ENCODE assay signal across 9 mouse cellular contexts in genomic region chr10:127268401-127268800, GRCm38 (mm10). TPM values are rescaled to one million over a fixed set of nuclear protein-coding genes. Genes with fewer than 3 reads are reported as not detected.
A peak's percentile ranks its signal among the peaks of the same experiment; 100 is the strongest.
DNase-seq lines count a peak whose midpoint lies in the region; ATAC-seq and TF ChIP-seq lines count a peak whose summit lies in the region.
"Had no signal": no experiment of that assay in that cellular context is flagged by ENCODE, and none has a peak within 500 bp of the region (broad histone marks: within the 10 kb centered on the region; RNA-seq: fewer than 3 reads in every experiment).

No protein-coding gene starts in this region.

- TF ChIP-seq CTCF in layer of hippocampus, adult 2 months (conservative IDR thresholded peaks at IDR 0.05) = no peak
- no peak for TF ChIP-seq CTCF in MEL (IDR thresholded peaks at IDR 0.05 in 2 of 3, conservative IDR thresholded peaks at IDR 0.05 in 1 of 3; ENCODE audit: control insufficient read depth in 1 of 3, insufficient read depth in 1 of 3, low read depth in 2 of 3, low read length in 3 of 3, poor library complexity in 1 of 3, severe bottlenecking in 1 of 3)
- TF ChIP-seq CTCF in liver, embryonic 14.5 days (IDR thresholded peaks at IDR 0.05; ENCODE audit: low read depth) = no peak

- peaks cover 5 to 10% of the 10 kb centered on the region in 2 experiments; a peak in 3 of 4 replicates for H3K36me3 ChIP-seq in MEL (ENCODE audit: control insufficient read depth in 1 of 2, insufficient read depth in 2 of 2, low read length in 2 of 2)
- peaks cover 15% of the 10 kb centered on the region; the same call in 1 of the 2 replicates for H3K36me3 ChIP-seq in heart, embryonic 15.5 days
- peaks cover 8% of the 10 kb centered on the region; the same call in 1 of the 2 replicates for H3K36me3 ChIP-seq in liver, embryonic 14.5 days (replicated peaks; ENCODE audit: control insufficient read depth, insufficient read depth, low read depth)

- H3K79me2 ChIP-seq in MEL (ENCODE audit: control insufficient read depth, insufficient read depth, low read length, poor library complexity) = peaks cover 31% of the 10 kb centered on the region

- WGBS in heart, embryonic 15.5 days = 43% methylated on average over 5 of the region's 5 CpGs
- WGBS in liver, embryonic 14.5 days (ENCODE audit: insufficient replicate concordance) = 62% methylated on average over 5 of the region's 5 CpGs

- peaks cover 0 to 6% of the 10 kb centered on the region in 2 experiments; a peak in 3 of 4 replicates for H3K4me1 ChIP-seq in MEL (ENCODE audit: control insufficient read depth in 1 of 2, insufficient read depth in 2 of 2, low read length in 2 of 2)
- H3K4me1 ChIP-seq in heart, embryonic 15.5 days (replicated peaks) = peaks cover 20% of the 10 kb centered on the region
- H3K4me1 ChIP-seq in liver, embryonic 14.5 days (replicated peaks; ENCODE audit: control insufficient read depth in 2 of 2, insufficient read depth in 2 of 2, low read length in 1 of 2) = peaks cover 4 to 13% of the 10 kb centered on the region in 2 experiments

- H3K4me2 ChIP-seq in heart, embryonic 15.5 days = no peak overlapping the region
- H3K4me2 ChIP-seq in liver, embryonic 14.5 days (ENCODE audit: low read depth) = no peak overlapping the region

- TF ChIP-seq EP300 in MEL (IDR thresholded peaks at IDR 0.05; ENCODE audit: low read depth in 1 of 2, low read length in 2 of 2) = no peak
- no peak for TF ChIP-seq EP300 in liver, embryonic 14.5 days (IDR thresholded peaks at IDR 0.05; ENCODE audit: low read depth)

- no peak for DNase-seq in layer of hippocampus, adult 2 months (ENCODE audit: low spot score in 2 of 2)
- no peak for DNase-seq in layer of hippocampus, adult 8-10 months (ENCODE audit: low spot score in 2 of 2)
- peak; percentile 27 for DNase-seq in MEL (ENCODE audit: low read depth, low spot score)
- DNase-seq in liver, embryonic 14.5 days (ENCODE audit: low read depth in 3 of 3, low spot score in 3 of 3) = no peak
- no peak for DNase-seq in retina, postnatal 1 day
- no peak for DNase-seq in gastrocnemius, postnatal 4 days (ENCODE audit: low spot score in 2 of 2)
- DNase-seq: kidney, adult 8-10 months had no signal

- ATAC-seq in heart, embryonic 15.5 days (replicated peaks; ENCODE audit: insufficient number of reproducible peaks, insufficient read depth, low FRiP score, low read depth) = no peak
- ATAC-seq in liver, embryonic 14.5 days (ENCODE audit: insufficient read depth) = no peak

- H3K9ac ChIP-seq in MEL (ENCODE audit: control insufficient read depth, low read depth, low read length, poor library complexity, severe bottlenecking) = no peak overlapping the region
- no peak overlapping the region for H3K9ac ChIP-seq in heart, embryonic 15.5 days
- H3K9ac ChIP-seq in liver, embryonic 14.5 days (replicated peaks) = no peak overlapping the region

- H3K27ac ChIP-seq in layer of hippocampus, adult 2 months = peak overlapping the region; percentile 49
- no peak overlapping the region for H3K27ac ChIP-seq in MEL (ENCODE audit: control insufficient read depth, low read depth, low read length)
- H3K27ac ChIP-seq in heart, embryonic 15.5 days = peak overlapping the region; percentile 7
- H3K27ac ChIP-seq in liver, embryonic 14.5 days = peak overlapping the region; percentile 17; the same call in 1 of the 2 replicates
- H3K27ac ChIP-seq: macrophage had no signal

- no peak for TF ChIP-seq RAD21 in MEL (IDR thresholded peaks at IDR 0.05; ENCODE audit: low read depth, low read length)

- no peak overlapping the region; the same call in 1 of the 2 replicates for H3K4me3 ChIP-seq in layer of hippocampus, adult 2 months
- H3K4me3 ChIP-seq in MEL (ENCODE audit: control insufficient read depth in 1 of 2, insufficient read depth in 1 of 2, low read depth in 2 of 2, low read length in 2 of 2) = no peak overlapping the region
- no peak overlapping the region for H3K4me3 ChIP-seq in heart, embryonic 15.5 days
- H3K4me3 ChIP-seq in liver, embryonic 14.5 days (ENCODE audit: insufficient read depth in 1 of 2, low read depth in 2 of 2, low read length in 2 of 2) = no peak overlapping the region

- H3K9me3 ChIP-seq in MEL (replicated peaks; ENCODE audit: insufficient read depth, low read length) = no peaks in the 10 kb centered on the region
- H3K9me3 ChIP-seq in heart, embryonic 15.5 days (replicated peaks) = no peaks in the 10 kb centered on the region
- no peaks in the 10 kb centered on the region for H3K9me3 ChIP-seq in liver, embryonic 14.5 days (ENCODE audit: control insufficient read depth, low read length)

- H3K27me3 ChIP-seq in MEL (ENCODE audit: control insufficient read depth in 1 of 2, insufficient read depth in 2 of 2, low read length in 2 of 2) = no peaks in the 10 kb centered on the region
- H3K27me3 ChIP-seq in heart, embryonic 15.5 days = peaks cover 17% of the 10 kb centered on the region
- H3K27me3 ChIP-seq in liver, embryonic 14.5 days (ENCODE audit: control insufficient read depth, insufficient read depth, low read length) = peaks cover under 1% of the 10 kb centered on the region

- TF ChIP-seq POLR2A in MEL (IDR thresholded peaks at IDR 0.05; ENCODE audit: control insufficient read depth in 1 of 2, insufficient read depth in 1 of 2, low read depth in 1 of 2, low read length in 2 of 2, poor library complexity in 1 of 2) = no peak

TF ChIP-seq in MEL, 35 proteins besides CTCF, POLR2A, EP300 and RAD21:
- TF ChIP-seq USF2 (IDR thresholded peaks at IDR 0.05; ENCODE audit: borderline replicate concordance in 1 of 2, insufficient read depth in 1 of 2, low read depth in 1 of 2, low read length in 2 of 2) (no peak), TAL1 (IDR thresholded peaks at IDR 0.05; ENCODE audit: low read length) (no peak), NRF1 (IDR thresholded peaks at IDR 0.05; ENCODE audit: insufficient read depth, low read depth, low read length, poor library complexity, severe bottlenecking) (no peak), BHLHE40 (IDR thresholded peaks at IDR 0.05; ENCODE audit: borderline replicate concordance, low read depth, low read length) (no peak)

RNA-seq across cellular contexts. Expression of gene Dctn2, which starts 2.2 kb away (rescaled TPM):
- 100 to 1,000 TPM; 259 to 272 TPM for total RNA-seq in layer of hippocampus, adult 2 months (2021)
- total RNA-seq in layer of hippocampus, adult 8-10 months (2022) = 100 to 1,000 TPM; 260 to 271 (median 262) TPM
- total RNA-seq in MEL (2012; rRNA removed) = 223 and 240 TPM in 2 replicates
- 100 to 1,000 TPM in 1 of 2 experiments, not detected in 1; 297 TPM for polyA plus RNA-seq in MEL (2012; ENCODE audit: insufficient read depth in 1 of 2, insufficient read length in 2 of 2, low read depth in 1 of 2, low replicate concordance in 2 of 2, missing spikeins in 1 of 2)
- 127 and 152 TPM in 2 replicates for polyA plus RNA-seq in heart, embryonic 15.5 days (2015; fragmentation: Nextera tagmentation; extraction: Ambion mirVana)
- polyA plus RNA-seq in liver, embryonic 14.5 days (2012; rRNA removed) = 53.8 and 58.7 TPM in 2 replicates
- 59.2 and 64.7 TPM in 2 replicates for polyA plus RNA-seq in liver, embryonic 14.5 days (2014; fragmentation: Nextera tagmentation; extraction: Ambion mirVana)
- 100 to 1,000 TPM; 145 to 146 TPM for total RNA-seq in gastrocnemius, postnatal 4 days (2021)

RNA-seq across cellular contexts. Expression of gene Kif5a, which starts 5.3 kb away (rescaled TPM):
- total RNA-seq in layer of hippocampus, adult 2 months (2021) = 100 to 1,000 TPM; 715 to 773 TPM
- 100 to 1,000 TPM; 807 to 850 (median 831) TPM for total RNA-seq in layer of hippocampus, adult 8-10 months (2022)
- 0.42 and 0.52 TPM in 2 replicates for total RNA-seq in MEL (2012; rRNA removed)
- polyA plus RNA-seq in MEL (2012; ENCODE audit: insufficient read depth in 1 of 2, insufficient read length in 2 of 2, low read depth in 1 of 2, low replicate concordance in 2 of 2, missing spikeins in 1 of 2) = 1 to 10 TPM in 1 of 2 experiments, not detected in 1; 1.3 TPM
- polyA plus RNA-seq in heart, embryonic 15.5 days (2015; fragmentation: Nextera tagmentation; extraction: Ambion mirVana) = 0.35 and 2.3 TPM in 2 replicates
- polyA plus RNA-seq in liver, embryonic 14.5 days (2012; rRNA removed) = 0.11 and 0.19 TPM in 2 replicates
- 0.01 and 0.03 TPM in 2 replicates for polyA plus RNA-seq in liver, embryonic 14.5 days (2014; fragmentation: Nextera tagmentation; extraction: Ambion mirVana)
- total RNA-seq in gastrocnemius, postnatal 4 days (2021) = 1 to 10 TPM; 1.2 to 1.4 TPM

RNA-seq across cellular contexts. Expression of gene Mbd6, which starts 20.4 kb away (rescaled TPM):
- total RNA-seq in layer of hippocampus, adult 2 months (2021) = 10 to 100 TPM; 54.3 to 60.6 TPM
- 10 to 100 TPM; 56.3 to 61.6 (median 56.8) TPM for total RNA-seq in layer of hippocampus, adult 8-10 months (2022)
- total RNA-seq in MEL (2012; rRNA removed) = 4.2 and 5.0 TPM in 2 replicates
- 10 to 100 TPM in 1 of 2 experiments, not detected in 1; 44.8 TPM for polyA plus RNA-seq in MEL (2012; ENCODE audit: insufficient read depth in 1 of 2, insufficient read length in 2 of 2, low read depth in 1 of 2, low replicate concordance in 2 of 2, missing spikeins in 1 of 2)
- polyA plus RNA-seq in heart, embryonic 15.5 days (2015; fragmentation: Nextera tagmentation; extraction: Ambion mirVana) = 10.6 and 15.7 TPM in 2 replicates
- polyA plus RNA-seq in liver, embryonic 14.5 days (2012; rRNA removed) = 9.7 and 11.0 TPM in 2 replicates
- 5.6 and 6.2 TPM in 2 replicates for polyA plus RNA-seq in liver, embryonic 14.5 days (2014; fragmentation: Nextera tagmentation; extraction: Ambion mirVana)
- 10 to 100 TPM; 34.2 to 41.9 TPM for total RNA-seq in gastrocnemius, postnatal 4 days (2021)

RNA-seq across cellular contexts. Expression of gene Mars, which starts 43.2 kb away (rescaled TPM):
- 10 to 100 TPM; 55.6 to 60.0 TPM for total RNA-seq in layer of hippocampus, adult 2 months (2021)
- total RNA-seq in layer of hippocampus, adult 8-10 months (2022) = 10 to 100 TPM; 56.7 to 65.8 (median 63.9) TPM
- total RNA-seq in MEL (2012; rRNA removed) = 147 and 162 TPM in 2 replicates
- 100 to 1,000 TPM in 1 of 2 experiments, not detected in 1; 195 TPM for polyA plus RNA-seq in MEL (2012; ENCODE audit: insufficient read depth in 1 of 2, insufficient read length in 2 of 2, low read depth in 1 of 2, low replicate concordance in 2 of 2, missing spikeins in 1 of 2)
- polyA plus RNA-seq in heart, embryonic 15.5 days (2015; fragmentation: Nextera tagmentation; extraction: Ambion mirVana) = 75.4 and 78.4 TPM in 2 replicates
- 53.6 and 63.4 TPM in 2 replicates for polyA plus RNA-seq in liver, embryonic 14.5 days (2012; rRNA removed)
- 101 and 115 TPM in 2 replicates for polyA plus RNA-seq in liver, embryonic 14.5 days (2014; fragmentation: Nextera tagmentation; extraction: Ambion mirVana)
- total RNA-seq in gastrocnemius, postnatal 4 days (2021) = 10 to 100 TPM; 47.5 to 48.0 TPM

RNA-seq across cellular contexts. Expression of gene Arhgap9, which starts 53.4 kb away (rescaled TPM):
- total RNA-seq in layer of hippocampus, adult 2 months (2021) = under 1 TPM; 0.56 to 0.79 TPM
- 1 to 10 TPM in 3 of 4 experiments, under 1 TPM in 1; 0.60 to 4.6 (median 2.2) TPM for total RNA-seq in layer of hippocampus, adult 8-10 months (2022)
- 24.4 and 27.7 TPM in 2 replicates for total RNA-seq in MEL (2012; rRNA removed)
- 10 to 100 TPM in 1 of 2 experiments, not detected in 1; 41.1 TPM for polyA plus RNA-seq in MEL (2012; ENCODE audit: insufficient read depth in 1 of 2, insufficient read length in 2 of 2, low read depth in 1 of 2, low replicate concordance in 2 of 2, missing spikeins in 1 of 2)
- polyA plus RNA-seq in heart, embryonic 15.5 days (2015; fragmentation: Nextera tagmentation; extraction: Ambion mirVana) = 2.0 and 11.0 TPM in 2 replicates
- 7.3 and 8.8 TPM in 2 replicates for polyA plus RNA-seq in liver, embryonic 14.5 days (2012; rRNA removed)
- 12.4 and 13.4 TPM in 2 replicates for polyA plus RNA-seq in liver, embryonic 14.5 days (2014; fragmentation: Nextera tagmentation; extraction: Ambion mirVana)
- 1 to 10 TPM; 2.8 to 3.9 TPM for total RNA-seq in gastrocnemius, postnatal 4 days (2021)

Comparison
In these comparisons a context has a peak if more than half of its experiments do, and no peak if none do; other contexts are left out.
1. RNA of gene Kif5a, which starts 5.3 kb away (total RNA-seq): 807 to 850 TPM in layer of hippocampus, adult 8-10 months and 715 to 773 TPM in layer of hippocampus, adult 2 months; 1.2 to 1.4 TPM in gastrocnemius, postnatal 4 days and 0.42 to 0.52 TPM in MEL; every median in the first group is over 100 times any median in the second.